Mouse (Mus musculus): ENCODE measurements around the gene Abhd11. TPM values are rescaled to one million over a fixed set of nuclear protein-coding genes. Genes with fewer than 3 reads are reported as not detected.
"Not testable (repeated sequence)": the region's sequence is repeated elsewhere in the genome, so short reads cannot be mapped to it uniquely, and the experiment has no call there.

Gene Abhd11
- 32.6 and 36.7 TPM in 2 replicates for polyA plus RNA-seq (2016; fragmentation: Nextera tagmentation; extraction: Ambion mirVana)

GRCm38 (mm10) chr5:135008671-135009589 lies at the start of gene Abhd11:
Abhd11 (plus strand) TSS chr5:135009152.
- peaks cover 17% of the 10 kb centered on the region for H3K27me3 ChIP-seq
- H3K27ac ChIP-seq: peak within 1 kb of the TSS; percentile 96
- no peaks in the 10 kb centered on the region for H3K36me3 ChIP-seq
- peak within 1 kb of the TSS; percentile 52 for H3K9ac ChIP-seq (replicated peaks)
- H3K4me2 ChIP-seq: peak within 1 kb of the TSS; percentile 65
- H3K9me3 ChIP-seq: no peaks in the 10 kb centered on the region
- WGBS: under 1% methylated on average over 52 of the region's 52 CpGs
- peaks cover 31% of the 10 kb centered on the region for H3K4me1 ChIP-seq (replicated peaks)
- ATAC-seq (ENCODE audit: insufficient number of reproducible peaks, insufficient read depth, low FRiP score, low TSS enrichment, low read depth): peak; percentile 86
- H3K4me3 ChIP-seq (replicated peaks): peak within 1 kb of the TSS; percentile 56

- ATAC-seq (ENCODE audit: insufficient number of reproducible peaks, insufficient read depth, low FRiP score, low TSS enrichment, low read depth): no peak
- no peak overlapping the region for H3K9ac ChIP-seq (replicated peaks)
Measured at GRCm38 (mm10) chr5:134960430-134960829, 48.5 kb upstream of the Abhd11 start.

GRCm38 (mm10) chr5:134961519-134961918 lies 47.4 kb upstream of the Abhd11 start:
- H3K27ac ChIP-seq: no peak overlapping the region
- no peak overlapping the region for H3K4me2 ChIP-seq
- no peak overlapping the region for H3K9ac ChIP-seq (replicated peaks)
- peaks cover 4% of the 10 kb centered on the region; the same call in 1 of the 2 replicates for H3K27me3 ChIP-seq
- 93% methylated on average over 2 of the region's 2 CpGs for WGBS
- H3K4me3 ChIP-seq (replicated peaks): no peak overlapping the region
- peaks cover 14% of the 10 kb centered on the region for H3K4me1 ChIP-seq (replicated peaks)
- no peaks in the 10 kb centered on the region for H3K9me3 ChIP-seq
- no peak for ATAC-seq (ENCODE audit: insufficient number of reproducible peaks, insufficient read depth, low FRiP score, low TSS enrichment, low read depth)
- H3K36me3 ChIP-seq: no peaks in the 10 kb centered on the region

More at GRCm38 (mm10) chr5:134960430-134960829, 48.5 kb upstream of the Abhd11 start:
- WGBS: 80% methylated on average over 2 of the region's 2 CpGs
- H3K4me1 ChIP-seq (replicated peaks): peaks cover 5% of the 10 kb centered on the region; the same call in 1 of the 2 replicates
- no peak overlapping the region for H3K27ac ChIP-seq
- H3K4me2 ChIP-seq: no peak overlapping the region
- no peaks in the 10 kb centered on the region for H3K27me3 ChIP-seq
- no peaks in the 10 kb centered on the region for H3K36me3 ChIP-seq
- no peak overlapping the region for H3K4me3 ChIP-seq (replicated peaks)
- H3K9me3 ChIP-seq: no peaks in the 10 kb centered on the region

- Histone ChIP-seq H3K27me3 (peaks cover 4% of the 10 kb centered on the region; the same call in 1 of the 2 replicates), H3K36me3 (no peaks in the 10 kb centered on the region), H3K4me3 (replicated peaks) (no peak overlapping the region), H3K9me3 (no peaks in the 10 kb centered on the region), H3K4me2 (no peak overlapping the region), H3K9ac (replicated peaks) (no peak overlapping the region), H3K27ac (no peak overlapping the region), H3K4me1 (replicated peaks) (peaks cover 18% of the 10 kb centered on the region)
- ATAC-seq (ENCODE audit: insufficient number of reproducible peaks, insufficient read depth, low FRiP score, low TSS enrichment, low read depth): no peak
- WGBS: 36% methylated on average over 5 of the region's 5 CpGs
Measured at GRCm38 (mm10) chr5:134963546-134963945, 45.4 kb upstream of the Abhd11 start.

- not testable (repeated sequence) for H3K9ac ChIP-seq (replicated peaks); H3K27ac ChIP-seq; H3K36me3 ChIP-seq; H3K9me3 ChIP-seq; ATAC-seq (ENCODE audit: insufficient number of reproducible peaks, insufficient read depth, low FRiP score, low TSS enrichment, low read depth); H3K27me3 ChIP-seq; H3K4me2 ChIP-seq; H3K4me3 ChIP-seq (replicated peaks)
- peaks cover 18% of the 10 kb centered on the region for H3K4me1 ChIP-seq (replicated peaks)
Measured at GRCm38 (mm10) chr5:134964655-134965054, 44.3 kb upstream of the Abhd11 start.

GRCm38 (mm10) chr5:134965473-134965851 lies 43.5 kb upstream of the Abhd11 start:
- WGBS: 5% methylated on average over 10 of the region's 10 CpGs
- H3K4me3 ChIP-seq (replicated peaks): peak overlapping the region; percentile 29
- no peak overlapping the region for H3K27ac ChIP-seq
- no peak overlapping the region for H3K9ac ChIP-seq (replicated peaks)
- peaks cover 8% of the 10 kb centered on the region; the same call in 1 of the 2 replicates for H3K27me3 ChIP-seq
- H3K9me3 ChIP-seq: no peaks in the 10 kb centered on the region
- ATAC-seq (ENCODE audit: insufficient number of reproducible peaks, insufficient read depth, low FRiP score, low TSS enrichment, low read depth): no peak; the same call in 1 of the 2 replicates
- H3K4me1 ChIP-seq (replicated peaks): peaks cover 18% of the 10 kb centered on the region
- H3K36me3 ChIP-seq: no peaks in the 10 kb centered on the region
- H3K4me2 ChIP-seq: peak overlapping the region; percentile 61

GRCm38 (mm10) chr5:134965852-134966821 lies 42.8 kb upstream of the Abhd11 start:
- Histone ChIP-seq H3K4me3 (replicated peaks) (peak overlapping the region; percentile 29), H3K27me3 (peaks cover 11% of the 10 kb centered on the region; the same call in 1 of the 2 replicates), H3K9me3 (no peaks in the 10 kb centered on the region), H3K36me3 (no peaks in the 10 kb centered on the region), H3K9ac (replicated peaks) (peak overlapping the region; percentile 45; the same call in 1 of the 2 replicates), H3K27ac (0 out of 2 replicates have a peak overlapping the region, but pooled peaks have one; percentile 12), H3K4me2 (peak overlapping the region; percentile 61), H3K4me1 (replicated peaks) (peaks cover 18% of the 10 kb centered on the region)
- peak; percentile 61; the same call in 1 of the 2 replicates for ATAC-seq (ENCODE audit: insufficient number of reproducible peaks, insufficient read depth, low FRiP score, low TSS enrichment, low read depth)
- 5% methylated on average over 33 of the region's 33 CpGs for WGBS

GRCm38 (mm10) chr5:134967164-134967944 lies 41.6 kb upstream of the Abhd11 start:
- Histone ChIP-seq H3K9ac (replicated peaks) (no peak overlapping the region), H3K4me1 (replicated peaks) (peaks cover 18% of the 10 kb centered on the region), H3K4me3 (replicated peaks) (no peak overlapping the region), H3K4me2 (no peak overlapping the region), H3K27ac (no peak overlapping the region), H3K36me3 (no peaks in the 10 kb centered on the region), H3K27me3 (peaks cover 11% of the 10 kb centered on the region; the same call in 1 of the 2 replicates), H3K9me3 (no peaks in the 10 kb centered on the region)
- ATAC-seq (ENCODE audit: insufficient number of reproducible peaks, insufficient read depth, low FRiP score, low TSS enrichment, low read depth): no peak
- WGBS: 53% methylated on average over 20 of the region's 20 CpGs

GRCm38 (mm10) chr5:134970671-134971070 lies 38.3 kb upstream of the Abhd11 start:
- no peak for ATAC-seq (ENCODE audit: insufficient number of reproducible peaks, insufficient read depth, low FRiP score, low TSS enrichment, low read depth)
- no peak overlapping the region for H3K9ac ChIP-seq (replicated peaks)

GRCm38 (mm10) chr5:134973081-134973480 lies 35.9 kb upstream of the Abhd11 start:
- no peaks in the 10 kb centered on the region for H3K9me3 ChIP-seq
- ATAC-seq (ENCODE audit: insufficient number of reproducible peaks, insufficient read depth, low FRiP score, low TSS enrichment, low read depth): no peak
- no peaks in the 10 kb centered on the region for H3K4me1 ChIP-seq (replicated peaks)
- H3K27me3 ChIP-seq: peaks cover 7% of the 10 kb centered on the region
- no peak overlapping the region for H3K4me3 ChIP-seq (replicated peaks)
- no peak overlapping the region for H3K27ac ChIP-seq
- H3K36me3 ChIP-seq: no peaks in the 10 kb centered on the region
- no peak overlapping the region for H3K9ac ChIP-seq (replicated peaks)
- H3K4me2 ChIP-seq: no peak overlapping the region

More at GRCm38 (mm10) chr5:134970671-134971070, 38.3 kb upstream of the Abhd11 start:
- no peaks in the 10 kb centered on the region for H3K36me3 ChIP-seq
- peaks cover 11% of the 10 kb centered on the region; the same call in 1 of the 2 replicates for H3K27me3 ChIP-seq
- no peak overlapping the region for H3K4me3 ChIP-seq (replicated peaks)
- H3K4me1 ChIP-seq (replicated peaks): peaks cover 17% of the 10 kb centered on the region
- no peaks in the 10 kb centered on the region for H3K9me3 ChIP-seq
- H3K4me2 ChIP-seq: no peak overlapping the region
- 70% methylated on average over 8 of the region's 8 CpGs for WGBS
- no peak overlapping the region for H3K27ac ChIP-seq

All from limb, embryonic 12.5 days (tissue).